Mouse (Mus musculus): ENCODE results near the gene Cd200r4. TPM values are rescaled to one million over a fixed set of nuclear protein-coding genes. Genes with fewer than 3 reads are reported as not detected.
"Not testable (repeated sequence)": the region's sequence is repeated elsewhere in the genome, so short reads cannot be mapped to it uniquely, and the experiment has no call there.

Gene Cd200r4
- polyA plus RNA-seq, 1 experiment from 2014 or later = not detected

GRCm38 (mm10) chr16:44832286-44832685 lies 20.8 kb downstream of the Cd200r4 start:
- Histone ChIP-seq H3K4me2 (replicated peaks) (no peak overlapping the region), H3K9ac (no peak overlapping the region), H3K27ac (no peak overlapping the region), H3K4me1 (replicated peaks; ENCODE audit: control insufficient read depth, insufficient read depth, low read length) (no peaks in the 10 kb centered on the region), H3K9me3 (ENCODE audit: control insufficient read depth, low read length) (no peaks in the 10 kb centered on the region), H3K27me3 (ENCODE audit: control insufficient read depth, insufficient read depth, low read length) (no peaks in the 10 kb centered on the region), H3K36me3 (replicated peaks; ENCODE audit: control insufficient read depth, insufficient read depth) (no peaks in the 10 kb centered on the region), H3K4me3 (replicated peaks; ENCODE audit: low read length) (no peak overlapping the region)
- 79% methylated on average over 3 of the region's 3 CpGs for WGBS
- ATAC-seq (ENCODE audit: low FRiP score) (no peak), DNase-seq (ENCODE audit: low spot score) (no peak)

GRCm38 (mm10) chr16:44833189-44833588 lies 21.7 kb downstream of the Cd200r4 start:
- not testable (repeated sequence) for H3K9me3 ChIP-seq (ENCODE audit: control insufficient read depth, low read length); H3K36me3 ChIP-seq (replicated peaks; ENCODE audit: control insufficient read depth, insufficient read depth); H3K4me2 ChIP-seq (replicated peaks); H3K4me3 ChIP-seq (replicated peaks; ENCODE audit: low read length); H3K27me3 ChIP-seq (ENCODE audit: control insufficient read depth, insufficient read depth, low read length); ATAC-seq (ENCODE audit: low FRiP score); H3K27ac ChIP-seq; H3K9ac ChIP-seq; DNase-seq (ENCODE audit: low spot score); H3K4me1 ChIP-seq (replicated peaks; ENCODE audit: control insufficient read depth, insufficient read depth, low read length)
- WGBS = 53% methylated on average over 2 of the region's 2 CpGs

GRCm38 (mm10) chr16:44866797-44867196 lies 55.3 kb downstream of the Cd200r4 start, which contains the start of gene Cd200r2:
TSS of gene Cd200r2 (plus strand) at chr16:44867097.
- H3K4me3 ChIP-seq (replicated peaks; ENCODE audit: low read length) = no peak within 1 kb of the TSS
- DNase-seq (ENCODE audit: low spot score) (no peak), ATAC-seq (ENCODE audit: low FRiP score) (no peak)
- no peaks in the 10 kb centered on the region for H3K27me3 ChIP-seq (ENCODE audit: control insufficient read depth, insufficient read depth, low read length)
- H3K36me3 ChIP-seq (replicated peaks; ENCODE audit: control insufficient read depth, insufficient read depth) = no peaks in the 10 kb centered on the region
- H3K9ac ChIP-seq = no peak within 1 kb of the TSS
- H3K4me1 ChIP-seq (replicated peaks; ENCODE audit: control insufficient read depth, insufficient read depth, low read length) = no peaks in the 10 kb centered on the region
- H3K4me2 ChIP-seq (replicated peaks) = no peak within 1 kb of the TSS
- no peaks in the 10 kb centered on the region for H3K9me3 ChIP-seq (ENCODE audit: control insufficient read depth, low read length)
- WGBS = 90% methylated on average over 2 of the region's 2 CpGs
- no peak within 1 kb of the TSS for H3K27ac ChIP-seq

- H3K9me3 ChIP-seq (ENCODE audit: control insufficient read depth, low read length) = no peaks in the 10 kb centered on the region
- H3K27me3 ChIP-seq (ENCODE audit: control insufficient read depth, insufficient read depth, low read length) = no peaks in the 10 kb centered on the region
- 86% methylated on average over 1 of the region's 1 CpGs for WGBS
- H3K4me1 ChIP-seq (replicated peaks; ENCODE audit: control insufficient read depth, insufficient read depth, low read length) = no peaks in the 10 kb centered on the region
- DNase-seq (ENCODE audit: low spot score) (no peak), ATAC-seq (ENCODE audit: low FRiP score) (no peak)
- no peak overlapping the region for H3K27ac ChIP-seq
- no peak overlapping the region for H3K9ac ChIP-seq
- H3K4me2 ChIP-seq (replicated peaks) = no peak overlapping the region
- no peak overlapping the region for H3K4me3 ChIP-seq (replicated peaks; ENCODE audit: low read length)
- H3K36me3 ChIP-seq (replicated peaks; ENCODE audit: control insufficient read depth, insufficient read depth) = no peaks in the 10 kb centered on the region
Measured at GRCm38 (mm10) chr16:44875178-44875577, 63.6 kb downstream of the Cd200r4 start.

- Histone ChIP-seq H3K9me3 (ENCODE audit: control insufficient read depth, low read length) (no peaks in the 10 kb centered on the region), H3K9ac (no peak overlapping the region), H3K36me3 (replicated peaks; ENCODE audit: control insufficient read depth, insufficient read depth) (no peaks in the 10 kb centered on the region), H3K4me2 (replicated peaks) (no peak overlapping the region), H3K4me1 (replicated peaks; ENCODE audit: control insufficient read depth, insufficient read depth, low read length) (no peaks in the 10 kb centered on the region), H3K4me3 (replicated peaks; ENCODE audit: low read length) (no peak overlapping the region), H3K27me3 (ENCODE audit: control insufficient read depth, insufficient read depth, low read length) (no peaks in the 10 kb centered on the region), H3K27ac (no peak overlapping the region)
- ATAC-seq (ENCODE audit: low FRiP score) (no peak), DNase-seq (ENCODE audit: low spot score) (no peak)
- 68% methylated on average over 5 of the region's 5 CpGs for WGBS
Measured at GRCm38 (mm10) chr16:44876625-44877024, 65.1 kb downstream of the Cd200r4 start.

- ATAC-seq (ENCODE audit: low FRiP score) = no peak
Measured at GRCm38 (mm10) chr16:44877595-44877994, 66.1 kb downstream of the Cd200r4 start.

More at GRCm38 (mm10) chr16:44877595-44877994, 66.1 kb downstream of the Cd200r4 start:
- WGBS = 94% methylated on average over 6 of the region's 6 CpGs
- H3K4me1 ChIP-seq (replicated peaks; ENCODE audit: control insufficient read depth, insufficient read depth, low read length) = no peaks in the 10 kb centered on the region
- no peaks in the 10 kb centered on the region for H3K27me3 ChIP-seq (ENCODE audit: control insufficient read depth, insufficient read depth, low read length)
- H3K4me2 ChIP-seq (replicated peaks) = no peak overlapping the region
- H3K4me3 ChIP-seq (replicated peaks; ENCODE audit: low read length) = no peak overlapping the region
- H3K27ac ChIP-seq = no peak overlapping the region
- H3K9me3 ChIP-seq (ENCODE audit: control insufficient read depth, low read length) = no peaks in the 10 kb centered on the region
- H3K9ac ChIP-seq = no peak overlapping the region
- DNase-seq (ENCODE audit: low spot score) = no peak
- no peaks in the 10 kb centered on the region for H3K36me3 ChIP-seq (replicated peaks; ENCODE audit: control insufficient read depth, insufficient read depth)

Other genes with a start within 250 kb of the Cd200r4 start
- 4.4 and 5.4 TPM in 2 replicates for gene Nepro, start 87.4 kb upstream of the Cd200r4 start, polyA plus RNA-seq (2014; fragmentation: Nextera tagmentation; extraction: Ambion mirVana)
- 41.5 and 43.8 TPM in 2 replicates for gene Gtpbp8, start 65.4 kb upstream of the Cd200r4 start, polyA plus RNA-seq (2014; fragmentation: Nextera tagmentation; extraction: Ambion mirVana)
- 0.50 and 0.91 TPM in 2 replicates for gene Cd200r1, start 46.0 kb upstream of the Cd200r4 start, polyA plus RNA-seq (2014; fragmentation: Nextera tagmentation; extraction: Ambion mirVana)
- gene Cd200r2, start 55.4 kb downstream of the Cd200r4 start, polyA plus RNA-seq (2014; fragmentation: Nextera tagmentation; extraction: Ambion mirVana) = 0.20 TPM in 1 of 2 replicates, not detected in the other
- not detected in 2 replicates for gene Cd200r3, start 131.9 kb downstream of the Cd200r4 start, polyA plus RNA-seq (2014; fragmentation: Nextera tagmentation; extraction: Ambion mirVana)

All from hindbrain, embryonic 14.5 days (tissue).